Mouse (Mus musculus) retina, adult 2 months (tissue): ENCODE measurements at regions not wholly inside any gene's neighbourhood (a gene's known extent, or its start where the extent isn't known, plus 50 kb on each side); places are given as distances from the start of the nearest gene placed in this dataset.

Experiments used
- DNase-seq: peaks from one replicate; pipeline ENCODE4 v3.0.0-alpha.2; 2012; ENCODE audit warnings: low read depth, low spot score

DNA sequence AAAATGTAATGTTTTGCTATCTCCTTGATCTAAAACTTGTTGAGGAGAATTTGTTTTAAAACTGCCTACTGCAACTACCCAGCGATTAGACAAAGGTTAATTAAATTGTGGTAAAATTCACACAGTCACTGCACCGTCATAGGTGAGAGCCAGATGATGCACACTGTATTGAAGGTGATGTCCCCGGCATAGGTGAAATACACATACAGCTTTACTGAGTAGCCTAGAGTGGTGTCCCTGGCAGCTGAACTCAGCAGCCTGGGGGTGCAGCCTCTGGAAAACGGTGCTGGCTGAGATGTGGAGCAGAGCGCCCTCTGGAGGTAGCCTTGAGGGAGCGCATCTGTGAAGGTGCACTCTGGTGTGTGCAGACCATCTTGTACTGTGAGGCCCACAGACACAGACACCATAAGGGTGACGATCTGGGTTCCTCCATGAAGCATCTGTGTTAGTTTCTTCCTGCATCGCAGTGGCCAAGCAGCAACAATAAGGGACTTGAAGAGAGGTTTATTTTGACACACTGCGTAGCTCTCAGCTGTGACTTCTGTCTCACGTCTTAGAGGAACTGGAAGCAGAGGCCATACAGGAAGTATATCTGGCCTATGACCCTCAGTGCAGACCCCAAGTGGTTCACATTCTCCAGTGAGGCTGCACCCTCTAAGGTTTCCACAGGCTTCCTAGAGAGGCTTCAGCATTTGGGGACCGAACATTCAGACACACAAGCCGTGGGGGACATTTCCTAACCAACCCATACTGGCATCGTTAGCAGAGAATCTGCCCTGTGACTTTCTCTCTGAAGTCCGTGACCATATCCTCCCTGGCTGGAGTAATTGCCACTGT, 68.6 kb upstream of the 1700021F07Rik start:
- no peak for DNase-seq

DNA sequence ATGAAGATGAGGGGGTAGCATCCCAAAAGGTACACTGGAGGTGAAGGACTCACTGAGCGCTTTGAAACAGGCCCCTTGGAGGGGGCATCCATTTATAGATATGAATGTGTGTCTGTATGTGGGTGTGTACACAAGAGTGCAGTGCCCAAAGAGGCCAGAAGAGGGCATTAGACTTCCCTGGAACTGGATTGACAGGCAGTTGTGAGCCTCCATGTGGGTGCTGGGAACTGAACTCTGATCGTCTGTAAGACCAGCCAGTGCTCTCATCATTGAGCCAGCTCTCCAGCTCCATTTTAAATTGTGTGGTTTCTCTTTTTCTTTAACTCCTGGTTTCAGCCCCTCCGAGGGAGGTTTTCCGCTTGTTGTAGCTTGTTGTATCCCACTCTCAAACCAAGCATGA, 67.6 kb upstream of the 1700021F07Rik start:
- no peak for DNase-seq

DNA sequence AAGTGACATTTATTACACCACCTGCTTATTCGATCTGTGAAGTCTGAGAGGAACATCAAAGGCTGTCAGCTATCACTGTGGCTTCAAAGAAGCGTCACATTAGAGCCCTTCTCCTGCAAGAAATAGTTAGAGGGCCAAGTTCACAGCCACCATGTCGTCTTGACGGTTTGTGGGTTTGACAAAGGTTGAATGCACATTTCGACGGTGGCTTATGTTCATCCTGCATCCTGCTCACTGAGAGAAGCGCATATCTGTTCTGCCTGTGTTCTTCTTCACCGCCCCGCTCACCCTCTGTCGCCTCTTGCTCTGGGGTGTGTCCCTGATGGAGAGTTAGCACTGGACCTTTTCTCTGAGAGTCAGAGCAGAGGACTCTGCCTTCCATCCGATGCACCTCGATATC, 67.2 kb upstream of the 1700021F07Rik start:
- DNase-seq: no peak

DNA sequence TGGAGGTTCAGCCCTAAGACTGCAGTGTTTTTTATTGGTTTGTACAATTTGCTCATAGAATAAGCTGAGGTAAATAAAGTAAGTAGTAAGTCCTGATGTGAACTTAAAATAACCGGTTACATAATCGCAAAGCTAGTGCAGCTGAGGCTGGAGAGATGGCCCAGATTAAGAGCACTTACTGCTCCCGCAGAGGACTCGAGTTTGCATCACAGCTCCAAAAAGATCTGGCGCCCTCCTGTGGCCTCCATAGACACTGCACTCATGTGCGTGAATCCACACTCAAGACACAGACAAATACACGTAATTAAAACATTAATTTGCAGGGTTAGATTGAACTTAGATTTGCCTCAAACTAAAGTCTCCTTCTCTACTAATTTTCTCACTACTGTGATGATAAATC, 66.3 kb upstream of the 1700021F07Rik start:
- DNase-seq: no peak

DNA sequence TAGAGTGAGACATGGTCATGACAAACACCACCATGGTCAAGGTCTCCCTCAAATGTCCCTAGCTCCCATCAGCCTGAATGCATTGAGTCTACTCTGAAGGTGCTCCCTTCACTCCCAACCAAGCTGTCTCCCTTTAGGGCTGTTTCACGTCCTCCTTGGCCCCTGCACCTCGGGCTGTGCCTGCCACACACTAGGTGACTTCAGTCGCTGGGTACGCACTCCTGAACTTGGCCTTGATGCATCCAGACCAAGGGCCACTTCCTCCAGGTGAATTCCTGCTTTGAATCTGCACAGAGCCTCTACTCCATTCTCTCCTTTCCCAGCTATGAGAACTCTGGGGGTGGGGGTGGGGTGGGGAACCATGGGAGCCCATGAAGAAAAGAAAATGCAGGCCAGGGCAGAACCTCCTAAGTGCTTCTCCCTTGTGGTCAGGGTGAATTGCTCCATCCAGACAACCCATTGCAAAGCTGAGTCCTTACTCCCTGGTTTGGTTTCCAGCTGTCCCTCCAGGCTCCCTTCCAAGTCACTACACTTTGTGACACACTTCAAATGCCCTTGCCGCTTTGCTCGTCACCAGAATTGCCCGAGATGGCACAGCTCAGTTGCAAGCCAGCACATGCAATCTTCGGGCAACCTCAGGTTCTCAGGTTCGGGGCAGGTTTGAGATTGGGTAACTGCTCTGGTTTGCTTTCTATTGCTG, 65.3 kb upstream of the 1700021F07Rik start:
- no peak for DNase-seq

DNA sequence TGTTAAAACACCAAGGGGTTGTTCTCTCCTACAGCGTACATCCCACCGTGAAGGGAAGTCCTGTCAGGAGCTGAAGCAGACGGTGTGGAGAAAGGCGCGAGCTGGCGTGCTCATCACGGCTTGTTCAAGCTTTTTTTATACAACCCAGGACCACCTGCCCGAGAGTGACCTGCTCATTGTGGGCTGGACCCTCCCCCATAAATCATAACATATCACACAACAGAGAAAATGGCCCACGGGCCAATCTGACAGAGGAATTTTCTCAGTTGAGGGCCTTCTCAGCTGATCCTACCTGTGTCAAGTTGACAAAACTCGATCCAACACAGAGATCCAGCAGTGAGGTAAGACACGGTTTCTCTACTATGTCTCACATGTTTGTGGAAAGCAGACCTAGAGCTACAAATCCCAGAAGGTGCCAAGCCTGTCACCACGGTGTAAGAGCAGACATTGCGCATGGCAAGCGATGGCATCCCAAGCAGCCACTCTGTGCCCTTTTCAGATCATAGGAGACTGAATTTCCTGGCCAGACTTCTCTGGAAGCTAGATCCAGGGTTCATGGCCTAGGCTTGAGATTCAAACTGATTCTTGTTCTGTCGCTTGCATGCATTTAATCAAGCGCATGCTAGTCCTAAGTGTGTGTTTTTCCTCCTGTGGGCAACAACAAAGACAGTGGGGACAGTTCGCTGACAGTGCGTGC, 64.6 kb upstream of the 1700021F07Rik start:
- no peak for DNase-seq

DNA sequence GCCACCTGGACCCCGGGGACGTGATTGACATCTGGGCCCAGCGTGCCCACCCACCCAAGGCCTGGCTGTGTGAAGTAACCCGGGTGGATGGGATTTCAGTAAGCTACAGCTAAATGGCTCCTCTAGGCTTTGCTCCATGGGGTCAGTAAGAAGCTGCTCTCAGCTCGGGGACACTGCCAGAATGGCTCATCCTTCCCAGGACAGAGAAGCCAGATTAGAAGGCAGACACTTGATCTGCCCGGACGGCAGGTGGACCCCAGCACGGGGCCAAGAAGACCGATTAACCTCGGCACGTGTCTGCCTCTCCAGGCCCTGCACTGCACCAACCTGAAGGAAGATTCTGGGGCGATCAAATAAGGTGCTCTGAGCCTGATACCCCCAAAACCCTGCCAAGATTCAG, 63.5 kb upstream of the 1700021F07Rik start:
- DNase-seq: no peak

DNA sequence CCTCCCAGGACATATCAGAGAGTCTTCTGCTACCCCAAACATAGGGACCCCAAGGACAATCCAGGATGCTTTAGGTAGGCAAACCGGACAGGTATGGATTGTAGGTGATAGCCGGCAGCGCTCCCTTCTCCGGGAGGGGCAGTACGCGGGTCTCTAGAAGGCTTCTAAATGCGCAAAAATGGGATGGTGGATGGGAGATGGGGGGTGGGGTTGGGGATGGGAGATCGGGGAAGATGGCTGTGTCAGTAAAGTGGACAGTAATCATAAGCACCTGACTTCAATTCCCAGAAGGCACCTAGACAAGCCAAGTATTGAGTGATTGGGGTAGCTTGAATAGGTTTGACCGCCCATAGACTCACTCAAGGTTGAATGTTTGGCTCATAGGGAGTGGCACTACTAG, 59.1 kb upstream of the 1700021F07Rik start:
- DNase-seq: no peak

DNA sequence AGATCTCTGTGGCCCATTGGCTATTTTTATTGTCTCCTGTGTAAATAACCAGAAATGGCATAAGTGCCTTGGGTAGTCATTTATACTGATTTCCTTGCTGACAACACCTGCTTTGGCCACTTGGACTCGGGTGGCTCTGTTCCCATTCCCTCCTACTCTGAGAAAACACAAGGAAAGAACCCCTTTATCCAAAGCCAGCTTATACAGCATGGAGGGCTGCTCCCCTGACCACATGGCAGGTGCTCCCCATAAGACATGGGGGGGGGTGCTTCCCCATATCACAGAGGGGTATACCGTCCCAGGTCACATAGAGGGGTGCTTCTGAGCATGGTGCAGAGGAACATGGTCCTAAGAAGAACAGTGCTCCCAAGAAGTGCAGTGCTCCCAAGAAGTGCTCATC, 57.8 kb upstream of the 1700021F07Rik start:
- DNase-seq: no peak

DNA sequence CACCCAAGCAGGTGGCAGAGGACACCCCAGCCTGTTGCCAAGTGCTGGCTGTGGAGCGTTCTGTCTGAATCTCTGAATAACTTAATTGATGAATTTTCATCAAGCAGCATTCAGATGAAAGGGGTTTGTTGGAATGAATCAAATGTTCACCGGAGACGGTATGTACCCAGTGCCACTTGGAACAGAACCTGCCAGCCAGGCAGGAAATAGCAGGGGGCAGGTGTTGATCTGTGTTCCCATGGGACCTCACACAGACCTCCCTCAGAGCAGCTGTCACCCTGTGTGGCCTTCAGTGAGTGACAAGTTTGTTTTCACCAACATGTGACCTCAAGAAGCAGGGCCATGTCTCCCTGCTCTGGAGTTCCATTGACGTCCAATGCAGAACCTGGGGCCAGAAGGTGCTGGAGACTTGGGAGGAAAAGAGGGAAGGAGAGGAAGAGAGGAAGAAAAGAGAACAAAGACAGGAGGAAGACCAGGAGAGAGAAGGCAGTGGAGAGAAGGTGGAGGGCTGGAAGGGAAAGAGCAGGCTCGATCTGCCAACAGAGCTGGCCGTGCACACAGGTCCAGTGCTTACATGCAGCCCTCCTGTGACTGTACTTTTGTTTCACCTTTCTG, 57.3 kb upstream of the 1700021F07Rik start:
- DNase-seq: no peak

DNA sequence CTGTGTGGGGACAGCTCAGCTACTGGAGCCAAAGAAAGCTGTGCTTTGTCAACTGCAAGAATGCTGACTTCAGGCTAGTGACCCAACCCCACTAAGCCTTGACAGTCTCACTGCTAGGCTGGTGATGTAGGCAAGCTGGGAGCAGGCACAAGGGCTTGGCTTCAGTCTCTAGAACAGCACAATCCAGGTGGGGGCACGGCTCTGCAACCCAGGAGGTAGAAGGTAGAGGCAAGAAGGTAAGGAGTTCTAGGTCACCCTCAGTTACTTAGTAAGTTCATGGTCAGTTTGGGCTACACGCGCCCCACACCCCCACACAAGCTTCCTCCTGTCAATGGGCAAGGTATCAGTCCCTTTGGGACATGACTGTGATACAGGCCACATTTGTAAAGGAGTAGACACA, 54.2 kb upstream of the 1700021F07Rik start:
- DNase-seq: no peak

DNA sequence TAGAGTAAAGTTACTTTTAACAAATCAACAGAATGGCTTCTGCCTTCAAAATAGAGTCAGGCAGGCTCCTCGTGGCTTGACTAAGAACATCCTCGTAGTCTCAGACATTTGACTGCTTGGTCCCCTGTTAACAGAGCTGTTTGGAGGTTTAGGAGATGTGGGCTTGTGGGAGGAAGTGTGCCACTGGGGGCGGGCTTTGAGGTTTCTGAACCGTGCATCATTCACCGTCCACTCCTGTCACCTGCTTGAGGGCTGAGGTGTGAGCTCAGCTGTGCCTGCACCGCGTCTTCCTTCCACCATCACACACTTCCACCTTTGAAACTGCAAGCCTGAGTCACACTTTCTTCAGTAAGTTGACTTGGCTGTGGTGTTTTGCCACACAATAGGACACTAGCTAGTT, 52.6 kb upstream of the 1700021F07Rik start:
- DNase-seq: no peak
